Mouse (Mus musculus): ENCODE results near the gene Asna1. TPM values are rescaled to one million over a fixed set of nuclear protein-coding genes. Genes with fewer than 3 reads are reported as not detected.
A peak's percentile ranks its signal among the peaks of the same experiment; 100 is the strongest.

Gene Asna1
- polyA plus RNA-seq (2014; fragmentation: Nextera tagmentation; extraction: Ambion mirVana) = 95.9 and 105 TPM in 2 replicates

DNA sequence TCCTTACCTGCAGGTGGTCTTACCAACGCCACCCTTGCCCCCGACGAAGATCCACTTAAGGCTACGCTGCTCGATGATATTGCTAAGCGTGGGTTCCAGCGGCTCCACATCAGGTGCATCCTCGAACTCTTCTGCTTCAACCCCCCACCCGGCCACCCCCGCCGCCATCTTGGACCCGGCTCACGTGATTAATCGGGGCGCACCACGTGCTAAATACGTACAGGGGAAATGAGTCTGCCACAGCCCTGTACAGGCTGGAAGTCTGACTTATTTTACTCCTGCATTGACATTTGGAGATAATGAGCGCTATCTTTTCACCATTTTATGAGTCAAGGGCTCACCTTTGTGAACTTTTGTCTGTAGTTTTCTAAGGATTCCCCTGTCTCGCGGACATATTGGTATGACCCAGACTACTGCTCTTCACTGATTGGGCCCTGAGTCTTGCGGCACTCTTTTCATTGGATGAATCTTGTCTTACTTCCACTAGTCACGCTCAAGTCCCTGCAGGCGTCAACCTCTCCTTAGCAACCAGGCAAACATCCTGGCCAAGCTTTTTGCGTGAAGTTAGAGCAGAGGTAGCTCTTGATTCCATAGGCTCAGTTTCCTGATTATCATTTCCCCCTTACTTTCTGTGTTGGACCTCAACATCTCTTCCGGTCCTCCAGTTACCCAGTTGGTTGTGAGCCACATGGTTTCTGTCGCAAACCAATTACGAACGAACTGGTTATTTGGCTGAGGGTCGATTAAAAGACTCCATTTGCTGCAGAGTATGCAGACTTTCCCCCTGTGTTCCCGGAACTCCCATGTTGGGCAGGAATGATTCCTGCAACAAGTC lies at the start of gene Asna1:
TSS of gene Asna1 (minus strand) at position 184 of the 835 bp plus-strand sequence.
- peak within 1 kb of the TSS; percentile 89 for H3K27ac ChIP-seq (ENCODE audit: low read depth)
- WGBS = 4% methylated on average over 30 of the region's 30 CpGs
- peaks cover 28% of the 10 kb centered on the region for H3K4me1 ChIP-seq (replicated peaks; ENCODE audit: control insufficient read depth, insufficient read depth, low read length)
- no peaks in the 10 kb centered on the region for H3K27me3 ChIP-seq (replicated peaks; ENCODE audit: control insufficient read depth, insufficient read depth, low read length)
- H3K36me3 ChIP-seq (ENCODE audit: control insufficient read depth, insufficient read depth, low read length) = peaks cover 41% of the 10 kb centered on the region
- peak within 1 kb of the TSS; percentile 67 for H3K9ac ChIP-seq (ENCODE audit: low read length)
- ATAC-seq (replicated peaks; ENCODE audit: low FRiP score, low TSS enrichment, low read depth) = peak; percentile 93
- H3K4me3 ChIP-seq (ENCODE audit: low read depth, low read length) = peak within 1 kb of the TSS; percentile 93
- H3K4me2 ChIP-seq (ENCODE audit: low read length) = peak within 1 kb of the TSS; percentile 66
- H3K9me3 ChIP-seq (ENCODE audit: control insufficient read depth, low read length) = no peaks in the 10 kb centered on the region
- peak; percentile 91 for DNase-seq (ENCODE audit: low spot score)

GRCm38 (mm10) chr8:85074617-85075016 lies 49.5 kb upstream of the Asna1 start:
- Histone ChIP-seq H3K4me3 (ENCODE audit: low read depth, low read length) (no peak overlapping the region), H3K27ac (ENCODE audit: low read depth) (no peak overlapping the region), H3K9me3 (ENCODE audit: control insufficient read depth, low read length) (no peaks in the 10 kb centered on the region), H3K9ac (ENCODE audit: low read length) (no peak overlapping the region), H3K36me3 (ENCODE audit: control insufficient read depth, insufficient read depth, low read length) (peaks cover 54% of the 10 kb centered on the region), H3K4me1 (replicated peaks; ENCODE audit: control insufficient read depth, insufficient read depth, low read length) (peaks cover 2% of the 10 kb centered on the region), H3K27me3 (replicated peaks; ENCODE audit: control insufficient read depth, insufficient read depth, low read length) (no peaks in the 10 kb centered on the region), H3K4me2 (ENCODE audit: low read length) (no peak overlapping the region)
- no peak for DNase-seq (ENCODE audit: low spot score)
- ATAC-seq (replicated peaks; ENCODE audit: low FRiP score, low TSS enrichment, low read depth) = no peak
- 85% methylated on average over 10 of the region's 10 CpGs for WGBS

- no peak overlapping the region for H3K9ac ChIP-seq (ENCODE audit: low read length)
- no peak for ATAC-seq (replicated peaks; ENCODE audit: low FRiP score, low TSS enrichment, low read depth)
- H3K27me3 ChIP-seq (replicated peaks; ENCODE audit: control insufficient read depth, insufficient read depth, low read length) = no peaks in the 10 kb centered on the region
- 68% methylated on average over 10 of the region's 10 CpGs for WGBS
- peaks cover 52% of the 10 kb centered on the region for H3K36me3 ChIP-seq (ENCODE audit: control insufficient read depth, insufficient read depth, low read length)
- H3K4me2 ChIP-seq (ENCODE audit: low read length) = no peak overlapping the region
- no peaks in the 10 kb centered on the region; the same call in 1 of the 2 replicates for H3K4me1 ChIP-seq (replicated peaks; ENCODE audit: control insufficient read depth, insufficient read depth, low read length)
- no peak for DNase-seq (ENCODE audit: low spot score)
- no peak overlapping the region for H3K4me3 ChIP-seq (ENCODE audit: low read depth, low read length)
- no peak overlapping the region for H3K27ac ChIP-seq (ENCODE audit: low read depth)
- no peaks in the 10 kb centered on the region for H3K9me3 ChIP-seq (ENCODE audit: control insufficient read depth, low read length)
Observed at GRCm38 (mm10) chr8:85074167-85074566, 49.1 kb upstream of the Asna1 start.

- H3K4me3 ChIP-seq (ENCODE audit: low read depth, low read length) = no peak overlapping the region
- H3K4me1 ChIP-seq (replicated peaks; ENCODE audit: control insufficient read depth, insufficient read depth, low read length) = no peaks in the 10 kb centered on the region; the same call in 1 of the 2 replicates
- WGBS = 92% methylated on average over 15 of the region's 15 CpGs
- no peak overlapping the region for H3K27ac ChIP-seq (ENCODE audit: low read depth)
- H3K9me3 ChIP-seq (ENCODE audit: control insufficient read depth, low read length) = no peaks in the 10 kb centered on the region
- no peaks in the 10 kb centered on the region for H3K27me3 ChIP-seq (replicated peaks; ENCODE audit: control insufficient read depth, insufficient read depth, low read length)
- ATAC-seq (replicated peaks; ENCODE audit: low FRiP score, low TSS enrichment, low read depth) (no peak), DNase-seq (ENCODE audit: low spot score) (no peak)
- no peak overlapping the region for H3K9ac ChIP-seq (ENCODE audit: low read length)
- peaks cover 41% of the 10 kb centered on the region for H3K36me3 ChIP-seq (ENCODE audit: control insufficient read depth, insufficient read depth, low read length)
- H3K4me2 ChIP-seq (ENCODE audit: low read length) = no peak overlapping the region
Observed at GRCm38 (mm10) chr8:85073041-85073612, 48.0 kb upstream of the Asna1 start.

DNA sequence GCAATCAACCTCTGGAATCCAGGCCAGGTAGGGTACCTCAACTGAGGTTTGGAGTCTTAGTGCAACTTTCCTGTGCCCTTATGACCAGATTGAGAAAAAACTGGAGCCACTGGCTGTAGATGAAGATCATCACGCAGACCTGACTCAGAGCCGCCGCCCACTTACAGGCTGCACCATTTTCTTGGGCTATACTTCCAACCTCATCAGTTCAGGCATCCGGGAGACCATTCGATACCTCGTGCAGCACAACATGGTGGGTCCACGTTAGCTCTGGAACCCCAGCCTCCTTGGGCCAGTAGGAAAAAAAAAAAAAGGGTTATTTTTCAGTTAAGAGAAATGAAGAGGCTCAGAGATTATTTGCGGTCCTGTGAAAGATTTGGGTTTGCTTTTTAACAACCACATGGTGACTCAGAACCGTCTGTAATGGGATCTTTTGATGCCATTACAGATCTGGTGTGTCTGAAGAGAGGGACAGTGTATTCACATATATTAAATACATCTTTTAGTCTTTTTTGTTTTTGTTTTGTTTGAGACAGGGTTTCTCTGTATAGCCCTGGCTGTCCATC lies 47.4 kb upstream of the Asna1 start:
- Histone ChIP-seq H3K4me2 (ENCODE audit: low read length) (peak overlapping the region; percentile 79), H3K27me3 (replicated peaks; ENCODE audit: control insufficient read depth, insufficient read depth, low read length) (no peaks in the 10 kb centered on the region), H3K27ac (ENCODE audit: low read depth) (peak overlapping the region; percentile 97; the same call in 1 of the 2 replicates), H3K9me3 (ENCODE audit: control insufficient read depth, low read length) (no peaks in the 10 kb centered on the region), H3K36me3 (ENCODE audit: control insufficient read depth, insufficient read depth, low read length) (peaks cover 36% of the 10 kb centered on the region), H3K9ac (ENCODE audit: low read length) (peak overlapping the region; percentile 93), H3K4me1 (replicated peaks; ENCODE audit: control insufficient read depth, insufficient read depth, low read length) (no peaks in the 10 kb centered on the region; the same call in 1 of the 2 replicates), H3K4me3 (ENCODE audit: low read depth, low read length) (peak overlapping the region; percentile 94)
- ATAC-seq (replicated peaks; ENCODE audit: low FRiP score, low TSS enrichment, low read depth) = no peak
- no peak for DNase-seq (ENCODE audit: low spot score)
- WGBS = 36% methylated on average over 9 of the region's 9 CpGs

GRCm38 (mm10) chr8:85071514-85072281 lies 46.6 kb upstream of the Asna1 start, which contains the start of gene Dhps:
Gene Dhps (plus strand): TSS chr8:85071757.
- Histone ChIP-seq H3K9ac (ENCODE audit: low read length) (peak within 1 kb of the TSS; percentile 93), H3K9me3 (ENCODE audit: control insufficient read depth, low read length) (no peaks in the 10 kb centered on the region), H3K36me3 (ENCODE audit: control insufficient read depth, insufficient read depth, low read length) (peaks cover 35% of the 10 kb centered on the region), H3K4me2 (ENCODE audit: low read length) (peak within 1 kb of the TSS; percentile 79), H3K4me1 (replicated peaks; ENCODE audit: control insufficient read depth, insufficient read depth, low read length) (no peaks in the 10 kb centered on the region; the same call in 1 of the 2 replicates), H3K27ac (ENCODE audit: low read depth) (peak within 1 kb of the TSS; percentile 97), H3K27me3 (replicated peaks; ENCODE audit: control insufficient read depth, insufficient read depth, low read length) (no peaks in the 10 kb centered on the region), H3K4me3 (ENCODE audit: low read depth, low read length) (peak within 1 kb of the TSS; percentile 94)
- ATAC-seq (replicated peaks; ENCODE audit: low FRiP score, low TSS enrichment, low read depth) (peak; percentile 84), DNase-seq (ENCODE audit: low spot score) (peak; percentile 93)
- under 1% methylated on average over 68 of the region's 68 CpGs for WGBS

GRCm38 (mm10) chr8:85071041-85071440 lies 46.0 kb upstream of the Asna1 start:
- WGBS = 85% methylated on average over 5 of the region's 5 CpGs
- ATAC-seq (replicated peaks; ENCODE audit: low FRiP score, low TSS enrichment, low read depth) = no peak
- peak overlapping the region; percentile 93 for H3K9ac ChIP-seq (ENCODE audit: low read length)

GRCm38 (mm10) chr8:85067982-85068381 lies 42.9 kb upstream of the Asna1 start, which contains the start of gene Gm5741:
Gene Gm5741 (minus strand): TSS chr8:85067982.
- ATAC-seq (replicated peaks; ENCODE audit: low FRiP score, low TSS enrichment, low read depth) = no peak
- H3K4me3 ChIP-seq (ENCODE audit: low read depth, low read length) = no peak within 1 kb of the TSS

More at GRCm38 (mm10) chr8:85071041-85071440, 46.0 kb upstream of the Asna1 start:
- Histone ChIP-seq H3K9me3 (ENCODE audit: control insufficient read depth, low read length) (no peaks in the 10 kb centered on the region), H3K36me3 (ENCODE audit: control insufficient read depth, insufficient read depth, low read length) (peaks cover 35% of the 10 kb centered on the region), H3K27ac (ENCODE audit: low read depth) (peak overlapping the region; percentile 97), H3K4me3 (ENCODE audit: low read depth, low read length) (peak overlapping the region; percentile 94), H3K27me3 (replicated peaks; ENCODE audit: control insufficient read depth, insufficient read depth, low read length) (no peaks in the 10 kb centered on the region), H3K4me2 (ENCODE audit: low read length) (peak overlapping the region; percentile 79), H3K4me1 (replicated peaks; ENCODE audit: control insufficient read depth, insufficient read depth, low read length) (no peaks in the 10 kb centered on the region; the same call in 1 of the 2 replicates)
- no peak for DNase-seq (ENCODE audit: low spot score)

More at GRCm38 (mm10) chr8:85067982-85068381, 42.9 kb upstream of the Asna1 start, which contains the start of gene Gm5741:
- Histone ChIP-seq H3K9me3 (ENCODE audit: control insufficient read depth, low read length) (no peaks in the 10 kb centered on the region), H3K4me2 (ENCODE audit: low read length) (no peak within 1 kb of the TSS), H3K4me1 (replicated peaks; ENCODE audit: control insufficient read depth, insufficient read depth, low read length) (no peaks in the 10 kb centered on the region; the same call in 1 of the 2 replicates), H3K27me3 (replicated peaks; ENCODE audit: control insufficient read depth, insufficient read depth, low read length) (no peaks in the 10 kb centered on the region), H3K36me3 (ENCODE audit: control insufficient read depth, insufficient read depth, low read length) (peaks cover 19% of the 10 kb centered on the region; the same call in 1 of the 2 replicates), H3K27ac (ENCODE audit: low read depth) (no peak within 1 kb of the TSS), H3K9ac (ENCODE audit: low read length) (no peak within 1 kb of the TSS)
- DNase-seq (ENCODE audit: low spot score) = no peak

Data from intestine, embryonic 14.5 days (tissue).